Mouse (Mus musculus): ENCODE results near the gene Hyou1. TPM values are rescaled to one million over a fixed set of nuclear protein-coding genes. Genes with fewer than 3 reads are reported as not detected.

Hyou1 gene
- polyA plus RNA-seq, 2 experiments from 2014 or later: 15.7 to 20.3 TPM

Other genes starting within 250 kb of the Hyou1 start
- gene Mcam, start 245.0 kb upstream of the Hyou1 start, polyA plus RNA-seq (2017; shearing (Covaris generic)): under 1 TPM in 1 of 2 experiments, not detected in 1; 0.16 TPM
- 10 to 100 TPM; 22.8 to 25.0 TPM for gene Cbl, start 145.4 kb upstream of the Hyou1 start, polyA plus RNA-seq (2017; shearing (Covaris generic))
- not detected for gene Ccdc153, start 138.8 kb upstream of the Hyou1 start, polyA plus RNA-seq (2017; shearing (Covaris generic))
- under 1 TPM in 1 of 2 experiments, not detected in 1; 0.30 TPM for gene Pdzd3, start 128.0 kb upstream of the Hyou1 start, polyA plus RNA-seq (2017; shearing (Covaris generic))
- 1 to 10 TPM; 2.8 to 6.0 TPM for gene Nlrx1, start 110.9 kb upstream of the Hyou1 start, polyA plus RNA-seq (2017; shearing (Covaris generic))
- not detected for gene Abcg4, start 90.9 kb upstream of the Hyou1 start, polyA plus RNA-seq (2017; shearing (Covaris generic))
- gene Hinfp, start 73.8 kb upstream of the Hyou1 start, polyA plus RNA-seq (2017; shearing (Covaris generic)): 10 to 100 TPM; 18.1 to 21.7 TPM
- 1 to 10 TPM; 4.3 to 5.3 TPM for gene C2cd2l, start 59.2 kb upstream of the Hyou1 start, polyA plus RNA-seq (2017; shearing (Covaris generic))
- 10 to 100 TPM; 16.5 to 18.0 TPM for gene Dpagt1, start 53.5 kb upstream of the Hyou1 start, polyA plus RNA-seq (2017; shearing (Covaris generic))
- gene H2afx, start 44.8 kb upstream of the Hyou1 start, polyA plus RNA-seq (2017; shearing (Covaris generic)): 10 to 100 TPM; 29.0 to 36.5 TPM
- gene Hmbs, start 35.3 kb upstream of the Hyou1 start, polyA plus RNA-seq (2017; shearing (Covaris generic)): 10 to 100 TPM; 27.6 to 33.4 TPM
- gene Vps11, start 17.8 kb upstream of the Hyou1 start, polyA plus RNA-seq (2017; shearing (Covaris generic)): 10 to 100 TPM; 21.5 to 40.8 TPM
- 10 to 100 TPM; 14.1 to 17.1 TPM for gene Slc37a4, start 17.4 kb downstream of the Hyou1 start, polyA plus RNA-seq (2017; shearing (Covaris generic))
- gene Rps25, start 27.6 kb downstream of the Hyou1 start, polyA plus RNA-seq (2017; shearing (Covaris generic)): 1,000 to 10,000 TPM; 3,659 to 4,118 TPM
- gene Trappc4, start 28.1 kb downstream of the Hyou1 start, polyA plus RNA-seq (2017; shearing (Covaris generic)): 100 to 1,000 TPM; 119 to 162 TPM
- 10 to 100 TPM; 20.3 to 27.3 TPM for gene Ccdc84, start 39.1 kb downstream of the Hyou1 start, polyA plus RNA-seq (2017; shearing (Covaris generic))
- under 1 TPM in 1 of 2 experiments, not detected in 1; 0.45 TPM for gene Foxr1, start 61.6 kb downstream of the Hyou1 start, polyA plus RNA-seq (2017; shearing (Covaris generic))
- not detected for gene Upk2, start 75.5 kb downstream of the Hyou1 start, polyA plus RNA-seq (2017; shearing (Covaris generic))
- gene Bcl9l, start 103.3 kb downstream of the Hyou1 start, polyA plus RNA-seq (2017; shearing (Covaris generic)): 10 to 100 TPM; 13.2 to 15.2 TPM
- gene Cxcr5, start 182.4 kb downstream of the Hyou1 start, polyA plus RNA-seq (2017; shearing (Covaris generic)): 10 to 100 TPM; 49.2 to 80.2 TPM
- 10 to 100 TPM; 54.3 to 76.5 TPM for gene Ddx6, start 225.4 kb downstream of the Hyou1 start, polyA plus RNA-seq (2017; shearing (Covaris generic))